Mouse (Mus musculus) thymus, adult 2 months (tissue): Measurements from ENCODE around the gene Nfkb1.

Experiments used
- CTCF ChIP-seq: fragments of 200-500 bp; IDR thresholded peaks from 2 replicates; pipeline ENCODE4 v1.5.1; 2012; ENCODE audit warnings: mild to moderate bottlenecking, control low read depth, low read length, moderate library complexity, borderline replicate concordance; ENCODE audit not compliant: control insufficient read depth, poor library complexity, insufficient read depth; ENCODE audit errors: extremely low read depth
- POLR2A ChIP-seq: fragments of 200-500 bp; IDR thresholded peaks from 2 replicates; pipeline ENCODE4 v1.6.1; 2012; ENCODE audit warnings: mild to moderate bottlenecking, low read length, control low read depth, moderate library complexity; ENCODE audit not compliant: control insufficient read depth, poor library complexity, insufficient read depth; ENCODE audit errors: extremely low read depth

DNA sequence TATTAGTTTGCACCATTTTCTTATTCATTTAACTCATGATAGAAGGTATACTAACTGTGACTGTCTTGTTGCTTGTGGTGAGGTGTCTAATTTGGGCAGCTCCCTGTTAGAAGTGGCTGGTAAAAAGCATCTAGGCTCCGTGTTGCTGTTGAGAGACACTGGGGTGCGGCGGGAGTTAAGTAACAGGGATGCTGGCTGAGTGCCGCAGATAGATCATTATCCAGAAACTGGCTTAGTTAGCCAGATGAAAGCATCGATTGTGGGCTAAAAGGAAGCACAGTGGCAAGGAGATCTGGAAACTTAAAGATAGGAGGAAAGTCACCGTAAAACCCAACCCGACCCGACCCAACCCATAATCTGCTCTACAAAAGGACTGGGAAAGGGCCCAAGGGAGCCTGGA is 49.4 kb upstream of the Nfkb1 start:
- TF ChIP-seq CTCF (no peak), POLR2A (no peak)
